Mouse (Mus musculus): ENCODE results near the gene Camsap2. TPM values are rescaled to one million over a fixed set of nuclear protein-coding genes. Genes with fewer than 3 reads are reported as not detected.

Camsap2 gene
- polyA plus RNA-seq, 1 experiment from 2014 or later: 28.2 TPM

- no peak for ATAC-seq (ENCODE audit: low FRiP score)
- no peaks in the 10 kb centered on the region for H3K27me3 ChIP-seq
- H3K4me1 ChIP-seq (replicated peaks): peaks cover 6% of the 10 kb centered on the region; the same call in 1 of the 2 replicates
- H3K9ac ChIP-seq: no peak overlapping the region
- H3K27ac ChIP-seq: peak overlapping the region; percentile 30; the same call in 1 of the 2 replicates
- 46% methylated on average over 8 of the region's 8 CpGs for WGBS
- no peak overlapping the region for H3K4me2 ChIP-seq
- no peaks in the 10 kb centered on the region for H3K36me3 ChIP-seq
- no peaks in the 10 kb centered on the region for H3K9me3 ChIP-seq
- no peak overlapping the region for H3K4me3 ChIP-seq
Measured at GRCm38 (mm10) chr1:136362567-136362966, 16.7 kb upstream of the Camsap2 start.

- Histone ChIP-seq H3K4me2 (no peak overlapping the region), H3K9ac (no peak overlapping the region), H3K4me1 (replicated peaks) (peaks cover 6% of the 10 kb centered on the region; the same call in 1 of the 2 replicates), H3K27ac (no peak overlapping the region), H3K27me3 (no peaks in the 10 kb centered on the region), H3K9me3 (no peaks in the 10 kb centered on the region), H3K4me3 (no peak overlapping the region), H3K36me3 (no peaks in the 10 kb centered on the region)
- no peak for ATAC-seq (ENCODE audit: low FRiP score)
- 73% methylated on average over 2 of the region's 2 CpGs for WGBS
Measured at GRCm38 (mm10) chr1:136361373-136361772, 15.5 kb upstream of the Camsap2 start.

- Histone ChIP-seq H3K27ac (no peak overlapping the region), H3K9me3 (no peaks in the 10 kb centered on the region), H3K36me3 (no peaks in the 10 kb centered on the region), H3K4me1 (replicated peaks) (peaks cover 6% of the 10 kb centered on the region; the same call in 1 of the 2 replicates), H3K4me3 (no peak overlapping the region), H3K27me3 (no peaks in the 10 kb centered on the region), H3K4me2 (no peak overlapping the region), H3K9ac (no peak overlapping the region)
- no peak for ATAC-seq (ENCODE audit: low FRiP score)
- WGBS: 87% methylated on average over 6 of the region's 6 CpGs
Measured at GRCm38 (mm10) chr1:136360909-136361308, 15.0 kb upstream of the Camsap2 start.

GRCm38 (mm10) chr1:136358841-136359360 lies 13.0 kb upstream of the Camsap2 start:
- no peak for ATAC-seq (ENCODE audit: low FRiP score)
- WGBS: 77% methylated on average over 7 of the region's 7 CpGs

GRCm38 (mm10) chr1:136355651-136356050 lies 9.7 kb upstream of the Camsap2 start:
- WGBS: 78% methylated on average over 4 of the region's 4 CpGs
- H3K36me3 ChIP-seq: no peaks in the 10 kb centered on the region
- no peak overlapping the region for H3K27ac ChIP-seq
- no peaks in the 10 kb centered on the region for H3K9me3 ChIP-seq
- H3K9ac ChIP-seq: no peak overlapping the region
- H3K4me1 ChIP-seq (replicated peaks): no peaks in the 10 kb centered on the region; the same call in 1 of the 2 replicates
- ATAC-seq (ENCODE audit: low FRiP score): no peak
- no peak overlapping the region for H3K4me3 ChIP-seq
- H3K27me3 ChIP-seq: no peaks in the 10 kb centered on the region
- H3K4me2 ChIP-seq: no peak overlapping the region

More at GRCm38 (mm10) chr1:136358841-136359360, 13.0 kb upstream of the Camsap2 start:
- Histone ChIP-seq H3K4me3 (no peak overlapping the region), H3K27me3 (no peaks in the 10 kb centered on the region), H3K4me1 (replicated peaks) (peaks cover 6% of the 10 kb centered on the region; the same call in 1 of the 2 replicates), H3K9ac (no peak overlapping the region), H3K9me3 (no peaks in the 10 kb centered on the region), H3K36me3 (no peaks in the 10 kb centered on the region), H3K27ac (no peak overlapping the region), H3K4me2 (no peak overlapping the region)

GRCm38 (mm10) chr1:136350699-136351200 lies 4.8 kb upstream of the Camsap2 start:
- Histone ChIP-seq H3K27me3 (no peaks in the 10 kb centered on the region), H3K4me2 (no peak overlapping the region), H3K36me3 (no peaks in the 10 kb centered on the region), H3K9me3 (no peaks in the 10 kb centered on the region), H3K9ac (no peak overlapping the region), H3K4me3 (no peak overlapping the region), H3K4me1 (replicated peaks) (peaks cover 7% of the 10 kb centered on the region), H3K27ac (no peak overlapping the region)
- no peak for ATAC-seq (ENCODE audit: low FRiP score)
- WGBS: 68% methylated on average over 3 of the region's 3 CpGs

- Histone ChIP-seq H3K4me3 (no peak overlapping the region), H3K36me3 (no peaks in the 10 kb centered on the region), H3K4me2 (no peak overlapping the region), H3K4me1 (replicated peaks) (peaks cover 14% of the 10 kb centered on the region), H3K27ac (no peak overlapping the region), H3K9ac (no peak overlapping the region), H3K9me3 (no peaks in the 10 kb centered on the region), H3K27me3 (no peaks in the 10 kb centered on the region)
- 69% methylated on average over 5 of the region's 5 CpGs for WGBS
- no peak for ATAC-seq (ENCODE audit: low FRiP score)
Measured at GRCm38 (mm10) chr1:136348137-136348536, 2.2 kb upstream of the Camsap2 start.

GRCm38 (mm10) chr1:136347140-136347539 lies 1.2 kb upstream of the Camsap2 start:
- ATAC-seq (ENCODE audit: low FRiP score): no peak
- Histone ChIP-seq H3K4me2 (no peak overlapping the region), H3K27ac (no peak overlapping the region), H3K27me3 (no peaks in the 10 kb centered on the region), H3K4me3 (no peak overlapping the region), H3K36me3 (no peaks in the 10 kb centered on the region), H3K9me3 (no peaks in the 10 kb centered on the region), H3K9ac (no peak overlapping the region), H3K4me1 (replicated peaks) (peaks cover 23% of the 10 kb centered on the region)
- 68% methylated on average over 4 of the region's 4 CpGs for WGBS

- peak; percentile 39; the same call in 1 of the 2 replicates for ATAC-seq (ENCODE audit: low FRiP score)
- no peaks in the 10 kb centered on the region for H3K9me3 ChIP-seq
- peak overlapping the region; percentile 87 for H3K4me2 ChIP-seq
- no peaks in the 10 kb centered on the region for H3K27me3 ChIP-seq
- H3K4me1 ChIP-seq (replicated peaks): peaks cover 29% of the 10 kb centered on the region
- 7% methylated on average over 12 of the region's 12 CpGs for WGBS
- peak overlapping the region; percentile 79 for H3K4me3 ChIP-seq
- H3K9ac ChIP-seq: peak overlapping the region; percentile 98
- H3K27ac ChIP-seq: peak overlapping the region; percentile 99
- no peaks in the 10 kb centered on the region for H3K36me3 ChIP-seq
Measured at GRCm38 (mm10) chr1:136346373-136347035, 600 bp upstream of the Camsap2 start.

GRCm38 (mm10) chr1:136344768-136345453 lies 993 bp downstream of the Camsap2 start:
- H3K4me3 ChIP-seq: peak overlapping the region; percentile 79
- peak overlapping the region; percentile 98 for H3K9ac ChIP-seq
- no peaks in the 10 kb centered on the region for H3K27me3 ChIP-seq
- 1% methylated on average over 22 of the region's 22 CpGs for WGBS
- peaks cover 4% of the 10 kb centered on the region; the same call in 1 of the 2 replicates for H3K36me3 ChIP-seq
- ATAC-seq (ENCODE audit: low FRiP score): 0 out of 2 replicates have a peak, but pooled peaks have one; percentile 12
- H3K9me3 ChIP-seq: no peaks in the 10 kb centered on the region
- H3K27ac ChIP-seq: peak overlapping the region; percentile 99
- peak overlapping the region; percentile 87 for H3K4me2 ChIP-seq
- peaks cover 35% of the 10 kb centered on the region for H3K4me1 ChIP-seq (replicated peaks)

GRCm38 (mm10) chr1:136344281-136344680 lies 1.6 kb downstream of the Camsap2 start:
- Histone ChIP-seq H3K27me3 (no peaks in the 10 kb centered on the region), H3K4me1 (replicated peaks) (peaks cover 35% of the 10 kb centered on the region), H3K36me3 (peaks cover 4% of the 10 kb centered on the region), H3K9me3 (no peaks in the 10 kb centered on the region), H3K4me2 (peak overlapping the region; percentile 87), H3K9ac (peak overlapping the region; percentile 98), H3K27ac (no peak overlapping the region), H3K4me3 (peak overlapping the region; percentile 79)
- WGBS: 0% methylated on average over 1 of the region's 1 CpGs
- no peak for ATAC-seq (ENCODE audit: low FRiP score)

- ATAC-seq (ENCODE audit: low FRiP score): no peak
- WGBS: 18% methylated on average over 7 of the region's 7 CpGs
Measured at GRCm38 (mm10) chr1:136343727-136344126, 2.2 kb downstream of the Camsap2 start.

More at GRCm38 (mm10) chr1:136343727-136344126, 2.2 kb downstream of the Camsap2 start:
- peak overlapping the region; percentile 79 for H3K4me3 ChIP-seq
- peak overlapping the region; percentile 75 for H3K9ac ChIP-seq
- H3K4me1 ChIP-seq (replicated peaks): peaks cover 35% of the 10 kb centered on the region
- no peaks in the 10 kb centered on the region for H3K27me3 ChIP-seq
- H3K36me3 ChIP-seq: peaks cover 4% of the 10 kb centered on the region
- H3K9me3 ChIP-seq: no peaks in the 10 kb centered on the region
- H3K27ac ChIP-seq: no peak overlapping the region
- H3K4me2 ChIP-seq: peak overlapping the region; percentile 87
